Mouse (Mus musculus): ENCODE measurements around the gene Arl4a. TPM values are rescaled to one million over a fixed set of nuclear protein-coding genes. Genes with fewer than 3 reads are reported as not detected.
A peak's percentile ranks its signal among the peaks of the same experiment; 100 is the strongest.

The Arl4a gene
- polyA plus RNA-seq, 1 experiment from 2014 or later = 39.6 TPM

GRCm38 (mm10) chr12:40004766-40005165, 33.1 kb downstream of the Arl4a start:
- WGBS = 40% methylated on average over 2 of the region's 2 CpGs
- no peak overlapping the region for H3K27ac ChIP-seq
- no peak for ATAC-seq (ENCODE audit: insufficient number of reproducible peaks, insufficient read depth, low FRiP score, low TSS enrichment, low read depth)

GRCm38 (mm10) chr12:39998853-39999195, 39.0 kb downstream of the Arl4a start:
- WGBS = 52% methylated on average over 4 of the region's 4 CpGs
- H3K9ac ChIP-seq (replicated peaks) = no peak overlapping the region
- H3K36me3 ChIP-seq = no peaks in the 10 kb centered on the region
- ATAC-seq (ENCODE audit: insufficient number of reproducible peaks, insufficient read depth, low FRiP score, low TSS enrichment, low read depth) = no peak
- H3K4me1 ChIP-seq (replicated peaks) = peaks cover 12% of the 10 kb centered on the region; the same call in 1 of the 2 replicates
- H3K27ac ChIP-seq = no peak overlapping the region
- H3K4me3 ChIP-seq (replicated peaks) = no peak overlapping the region
- H3K4me2 ChIP-seq = no peak overlapping the region
- H3K9me3 ChIP-seq = no peaks in the 10 kb centered on the region
- H3K27me3 ChIP-seq = no peaks in the 10 kb centered on the region

More at GRCm38 (mm10) chr12:40004766-40005165, 33.1 kb downstream of the Arl4a start:
- no peak overlapping the region for H3K4me2 ChIP-seq
- no peak overlapping the region for H3K9ac ChIP-seq (replicated peaks)
- no peaks in the 10 kb centered on the region for H3K4me1 ChIP-seq (replicated peaks)
- no peaks in the 10 kb centered on the region for H3K36me3 ChIP-seq
- H3K9me3 ChIP-seq = no peaks in the 10 kb centered on the region
- H3K27me3 ChIP-seq = no peaks in the 10 kb centered on the region
- H3K4me3 ChIP-seq (replicated peaks) = no peak overlapping the region

- WGBS = 17% methylated on average over 9 of the region's 9 CpGs
- H3K9me3 ChIP-seq = no peaks in the 10 kb centered on the region
- no peaks in the 10 kb centered on the region for H3K27me3 ChIP-seq
- peak overlapping the region; percentile 13; the same call in 1 of the 2 replicates for H3K4me2 ChIP-seq
- ATAC-seq (ENCODE audit: insufficient number of reproducible peaks, insufficient read depth, low FRiP score, low TSS enrichment, low read depth) = peak; percentile 68; the same call in 1 of the 2 replicates
- H3K4me3 ChIP-seq (replicated peaks) = no peak overlapping the region
- no peaks in the 10 kb centered on the region for H3K36me3 ChIP-seq
- peaks cover 12% of the 10 kb centered on the region; the same call in 1 of the 2 replicates for H3K4me1 ChIP-seq (replicated peaks)
- H3K27ac ChIP-seq = 0 out of 2 replicates have a peak overlapping the region, but pooled peaks have one; percentile 17
- H3K9ac ChIP-seq (replicated peaks) = no peak overlapping the region
These were observed 39.6 kb downstream of the Arl4a start for GRCm38 (mm10) chr12:39998070-39998852.

- H3K9me3 ChIP-seq = no peaks in the 10 kb centered on the region
- no peak overlapping the region for H3K4me2 ChIP-seq
- no peaks in the 10 kb centered on the region for H3K36me3 ChIP-seq
- no peaks in the 10 kb centered on the region for H3K27me3 ChIP-seq
- ATAC-seq (ENCODE audit: insufficient number of reproducible peaks, insufficient read depth, low FRiP score, low TSS enrichment, low read depth) = no peak
- 21% methylated on average over 4 of the region's 4 CpGs for WGBS
- H3K27ac ChIP-seq = no peak overlapping the region
- H3K9ac ChIP-seq (replicated peaks) = no peak overlapping the region
- no peak overlapping the region for H3K4me3 ChIP-seq (replicated peaks)
- peaks cover 12% of the 10 kb centered on the region; the same call in 1 of the 2 replicates for H3K4me1 ChIP-seq (replicated peaks)
These were observed 40.2 kb downstream of the Arl4a start for GRCm38 (mm10) chr12:39997651-39998050.

GRCm38 (mm10) chr12:39996015-39996414, 41.8 kb downstream of the Arl4a start:
- no peak overlapping the region for H3K9ac ChIP-seq (replicated peaks)
- peaks cover 12% of the 10 kb centered on the region; the same call in 1 of the 2 replicates for H3K4me1 ChIP-seq (replicated peaks)
- H3K4me2 ChIP-seq = no peak overlapping the region
- H3K27ac ChIP-seq = no peak overlapping the region
- no peaks in the 10 kb centered on the region for H3K36me3 ChIP-seq
- H3K27me3 ChIP-seq = no peaks in the 10 kb centered on the region
- ATAC-seq (ENCODE audit: insufficient number of reproducible peaks, insufficient read depth, low FRiP score, low TSS enrichment, low read depth) = no peak
- WGBS = 88% methylated on average over 5 of the region's 5 CpGs
- H3K9me3 ChIP-seq = no peaks in the 10 kb centered on the region
- H3K4me3 ChIP-seq (replicated peaks) = no peak overlapping the region

- no peak for ATAC-seq (ENCODE audit: insufficient number of reproducible peaks, insufficient read depth, low FRiP score, low TSS enrichment, low read depth)
- WGBS = 77% methylated on average over 1 of the region's 1 CpGs
These were observed 42.2 kb downstream of the Arl4a start for GRCm38 (mm10) chr12:39995609-39996008.

GRCm38 (mm10) chr12:39992767-39993302, 45.0 kb downstream of the Arl4a start:
- Histone ChIP-seq H3K9me3 (no peaks in the 10 kb centered on the region), H3K27ac (no peak overlapping the region), H3K36me3 (no peaks in the 10 kb centered on the region), H3K9ac (replicated peaks) (no peak overlapping the region), H3K4me2 (no peak overlapping the region), H3K27me3 (no peaks in the 10 kb centered on the region), H3K4me1 (replicated peaks) (0 out of 2 replicates have a peak, but pooled peaks cover 5% of the 10 kb centered on the region), H3K4me3 (replicated peaks) (no peak overlapping the region)
- ATAC-seq (ENCODE audit: insufficient number of reproducible peaks, insufficient read depth, low FRiP score, low TSS enrichment, low read depth) = no peak
- WGBS = 86% methylated on average over 6 of the region's 6 CpGs

More at GRCm38 (mm10) chr12:39995609-39996008, 42.2 kb downstream of the Arl4a start:
- H3K27ac ChIP-seq = no peak overlapping the region
- H3K4me1 ChIP-seq (replicated peaks) = peaks cover 12% of the 10 kb centered on the region; the same call in 1 of the 2 replicates
- H3K4me3 ChIP-seq (replicated peaks) = no peak overlapping the region
- H3K9ac ChIP-seq (replicated peaks) = no peak overlapping the region
- no peak overlapping the region for H3K4me2 ChIP-seq
- no peaks in the 10 kb centered on the region for H3K27me3 ChIP-seq
- no peaks in the 10 kb centered on the region for H3K36me3 ChIP-seq
- H3K9me3 ChIP-seq = no peaks in the 10 kb centered on the region

GRCm38 (mm10) chr12:39990830-39991780, 46.7 kb downstream of the Arl4a start:
- Histone ChIP-seq H3K9me3 (no peaks in the 10 kb centered on the region), H3K27me3 (no peaks in the 10 kb centered on the region), H3K4me3 (replicated peaks) (no peak overlapping the region), H3K36me3 (no peaks in the 10 kb centered on the region), H3K4me2 (no peak overlapping the region), H3K27ac (no peak overlapping the region), H3K4me1 (replicated peaks) (no peaks in the 10 kb centered on the region), H3K9ac (replicated peaks) (no peak overlapping the region)
- WGBS = 65% methylated on average over 4 of the region's 4 CpGs
- ATAC-seq (ENCODE audit: insufficient number of reproducible peaks, insufficient read depth, low FRiP score, low TSS enrichment, low read depth) = no peak

- H3K9me3 ChIP-seq = no peaks in the 10 kb centered on the region
- H3K4me2 ChIP-seq = no peak overlapping the region
- no peak overlapping the region for H3K9ac ChIP-seq (replicated peaks)
- 90% methylated on average over 4 of the region's 4 CpGs for WGBS
- no peak overlapping the region for H3K4me3 ChIP-seq (replicated peaks)
- no peaks in the 10 kb centered on the region for H3K4me1 ChIP-seq (replicated peaks)
- no peak overlapping the region for H3K27ac ChIP-seq
- H3K36me3 ChIP-seq = no peaks in the 10 kb centered on the region
- H3K27me3 ChIP-seq = no peaks in the 10 kb centered on the region
- no peak for ATAC-seq (ENCODE audit: insufficient number of reproducible peaks, insufficient read depth, low FRiP score, low TSS enrichment, low read depth)
These were observed 48.7 kb downstream of the Arl4a start for GRCm38 (mm10) chr12:39989136-39989535.

- H3K4me2 ChIP-seq = no peak overlapping the region
- no peaks in the 10 kb centered on the region for H3K4me1 ChIP-seq (replicated peaks)
- ATAC-seq (ENCODE audit: insufficient number of reproducible peaks, insufficient read depth, low FRiP score, low TSS enrichment, low read depth) = no peak
- H3K36me3 ChIP-seq = no peaks in the 10 kb centered on the region
- no peak overlapping the region for H3K27ac ChIP-seq
- H3K4me3 ChIP-seq (replicated peaks) = no peak overlapping the region
- no peaks in the 10 kb centered on the region for H3K9me3 ChIP-seq
- no peak overlapping the region for H3K9ac ChIP-seq (replicated peaks)
- 91% methylated on average over 4 of the region's 4 CpGs for WGBS
- no peaks in the 10 kb centered on the region for H3K27me3 ChIP-seq
These were observed 50.6 kb downstream of the Arl4a start for GRCm38 (mm10) chr12:39987177-39987576.

- Histone ChIP-seq H3K36me3 (no peaks in the 10 kb centered on the region), H3K9ac (replicated peaks) (no peak overlapping the region), H3K4me2 (no peak overlapping the region), H3K27ac (no peak overlapping the region), H3K27me3 (no peaks in the 10 kb centered on the region), H3K4me1 (replicated peaks) (no peaks in the 10 kb centered on the region), H3K4me3 (replicated peaks) (no peak overlapping the region), H3K9me3 (no peaks in the 10 kb centered on the region)
- no peak for ATAC-seq (ENCODE audit: insufficient number of reproducible peaks, insufficient read depth, low FRiP score, low TSS enrichment, low read depth)
- 96% methylated on average over 7 of the region's 7 CpGs for WGBS
These were observed 52.2 kb downstream of the Arl4a start for GRCm38 (mm10) chr12:39985639-39986038.
